In the genomic region with DNA sequence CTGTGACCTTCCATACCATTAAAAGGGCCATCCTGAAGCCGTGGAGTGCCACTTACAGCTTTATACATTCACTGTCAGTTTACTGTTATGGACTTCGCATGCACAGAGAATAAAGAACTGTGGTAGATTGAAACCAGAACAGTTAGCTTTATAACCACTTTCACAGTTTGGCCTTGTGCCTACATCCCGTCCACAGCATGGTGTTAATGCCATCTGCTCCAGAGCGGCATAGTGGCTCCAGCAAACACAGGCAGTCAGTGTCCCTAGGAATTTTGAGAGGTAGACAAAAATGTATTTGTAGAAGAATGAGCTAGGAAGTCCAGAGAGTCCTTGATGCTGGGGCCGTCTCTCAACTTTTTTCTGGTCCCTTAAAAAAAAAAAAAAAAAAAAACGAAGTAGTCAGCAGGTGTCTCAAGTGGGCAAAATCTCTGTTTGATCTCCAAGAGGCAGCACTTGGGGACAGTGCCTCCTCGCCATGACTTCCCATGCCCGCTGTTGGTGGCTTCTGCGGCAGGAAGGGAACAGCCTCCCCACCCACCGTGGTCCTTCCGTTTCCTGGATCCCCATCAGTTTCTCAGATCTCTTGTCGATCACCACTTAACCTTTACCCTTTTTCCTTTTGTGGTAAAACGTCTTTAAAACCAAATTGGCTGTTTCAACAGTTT, we compare ENCODE assay signal across 13 mouse cellular contexts.
DNase-seq lines count a peak whose midpoint lies in the region; ATAC-seq and TF ChIP-seq lines count a peak whose summit lies in the region.
"Had no signal": no experiment of that assay in that cellular context is flagged by ENCODE, and none has a peak within 500 bp of the region (broad histone marks: within the 10 kb centered on the region; RNA-seq: fewer than 3 reads in every experiment).

No protein-coding gene starts in this region.

- 0 out of 2 replicates have a peak, but pooled peaks cover 4% of the 10 kb centered on the region for H3K4me1 ChIP-seq in limb, embryonic 14.5 days (ENCODE audit: control insufficient read depth, insufficient read depth, low read length)
- no peaks in the 10 kb centered on the region for H3K4me1 ChIP-seq in limb, embryonic 10.5 days
- peaks cover 15% of the 10 kb centered on the region for H3K4me1 ChIP-seq in thymus, adult 2 months (replicated peaks; ENCODE audit: control insufficient read depth, insufficient read depth, low read length)
- no peaks in the 10 kb centered on the region for H3K4me1 ChIP-seq in intestine, postnatal 0 days (replicated peaks; ENCODE audit: control insufficient read depth, insufficient read depth, low read length)

- no peak for TF ChIP-seq POLR2A in limb, embryonic 14.5 days (IDR thresholded peaks at IDR 0.05; ENCODE audit: borderline replicate concordance, extremely low read depth, insufficient read depth, insufficient read length)
- no peak for TF ChIP-seq POLR2A in brain, embryonic 14.5 days (IDR thresholded peaks at IDR 0.05; ENCODE audit: borderline replicate concordance, extremely low read depth, insufficient read depth, insufficient read length, poor library complexity, severe bottlenecking)
- no peak for TF ChIP-seq POLR2A in thymus, adult 2 months (IDR thresholded peaks at IDR 0.05; ENCODE audit: control insufficient read depth, extremely low read depth, insufficient read depth, low read length, poor library complexity)

- ATAC-seq in limb, embryonic 14.5 days (ENCODE audit: low FRiP score, low read depth) = no peak
- ATAC-seq in intestine, postnatal 0 days = no peak

- H3K9ac ChIP-seq in limb, embryonic 14.5 days (ENCODE audit: low read depth, low read length, severe bottlenecking) = no peak overlapping the region
- H3K9ac ChIP-seq in intestine, postnatal 0 days (ENCODE audit: low read depth, low read length) = no peak overlapping the region
- H3K9ac ChIP-seq: hindbrain, embryonic 12.5 days had no signal

- WGBS in limb, embryonic 14.5 days = 62% methylated on average over 13 of the region's 13 CpGs
- WGBS in limb, embryonic 10.5 days = 89% methylated on average over 13 of the region's 13 CpGs
- WGBS in thymus, adult 2 months = 7% methylated on average over 13 of the region's 13 CpGs
- 83% methylated on average over 13 of the region's 13 CpGs for WGBS in intestine, postnatal 0 days

- no peaks in the 10 kb centered on the region for H3K27me3 ChIP-seq in limb, embryonic 14.5 days (ENCODE audit: control insufficient read depth, insufficient read depth, low read length)
- no peaks in the 10 kb centered on the region for H3K27me3 ChIP-seq in limb, embryonic 10.5 days (ENCODE audit: low read depth, poor library complexity, severe bottlenecking)
- no peaks in the 10 kb centered on the region for H3K27me3 ChIP-seq in thymus, adult 2 months (ENCODE audit: control insufficient read depth, insufficient read depth, low read length)
- H3K27me3 ChIP-seq in intestine, postnatal 0 days (replicated peaks; ENCODE audit: control insufficient read depth, insufficient read depth, low read length) = no peaks in the 10 kb centered on the region
- H3K27me3 ChIP-seq: hindbrain, embryonic 12.5 days had no signal

- no peak overlapping the region for H3K4me2 ChIP-seq in limb, embryonic 14.5 days (replicated peaks; ENCODE audit: low read depth, low read length, severe bottlenecking)
- no peak overlapping the region for H3K4me2 ChIP-seq in intestine, postnatal 0 days (replicated peaks; ENCODE audit: low read depth)
- H3K4me2 ChIP-seq: hindbrain, embryonic 12.5 days had no signal

- DNase-seq in limb, embryonic 14.5 days (ENCODE audit: low spot score) = peak; percentile 29
- DNase-seq in limb, embryonic 10.5 days (ENCODE audit: low spot score) = no peak
- DNase-seq in brain, embryonic 14.5 days (ENCODE audit: low read depth) = peak; percentile 55
- DNase-seq in cerebellum, postnatal 25 days = peak; percentile 85 to 89
- DNase-seq in thymus, adult 2 months = peak; percentile 51
- no peak for DNase-seq in spleen, postnatal 4 days (ENCODE audit: low spot score in 2 of 2)
- no peak for DNase-seq in adrenal gland, postnatal 10 days
- DNase-seq: kidney, postnatal 10 days; lung, postnatal 14 days had no signal

- H3K4me3 ChIP-seq in limb, embryonic 14.5 days (replicated peaks; ENCODE audit: low read length) = no peak overlapping the region
- no peak overlapping the region for H3K4me3 ChIP-seq in limb, embryonic 10.5 days
- no peak overlapping the region for H3K4me3 ChIP-seq in thymus, adult 2 months (ENCODE audit: control insufficient read depth, insufficient read depth, low read length)
- H3K4me3 ChIP-seq in intestine, postnatal 0 days (ENCODE audit: low read depth, low read length) = no peak overlapping the region
- H3K4me3 ChIP-seq: hindbrain, embryonic 12.5 days; myocyte had no signal

- TF ChIP-seq CTCF in brain, embryonic 14.5 days (IDR thresholded peaks at IDR 0.05; ENCODE audit: borderline replicate concordance, extremely low read depth, insufficient read depth, insufficient read length) = no peak
- TF ChIP-seq CTCF in thymus, adult 2 months (IDR thresholded peaks at IDR 0.05; ENCODE audit: borderline replicate concordance, control insufficient read depth, extremely low read depth, insufficient read depth, low read length, poor library complexity) = no peak
- TF ChIP-seq CTCF in intestine, postnatal 0 days (IDR thresholded peaks at IDR 0.05; ENCODE audit: low read depth) = no peak

- peaks cover 6% of the 10 kb centered on the region; the same call in 1 of the 2 replicates for H3K36me3 ChIP-seq in limb, embryonic 14.5 days (ENCODE audit: control insufficient read depth, insufficient read depth, low read length)
- peaks cover 50% of the 10 kb centered on the region for H3K36me3 ChIP-seq in limb, embryonic 10.5 days
- H3K36me3 ChIP-seq in thymus, adult 2 months (ENCODE audit: control insufficient read depth, insufficient read depth, low read length) = peaks cover 7% of the 10 kb centered on the region
- H3K36me3 ChIP-seq in intestine, postnatal 0 days (ENCODE audit: control insufficient read depth, insufficient read depth) = peaks cover 2% of the 10 kb centered on the region; the same call in 1 of the 2 replicates

- H3K9me3 ChIP-seq in limb, embryonic 14.5 days (ENCODE audit: control insufficient read depth, low read length) = no peaks in the 10 kb centered on the region
- H3K9me3 ChIP-seq in limb, embryonic 10.5 days (replicated peaks) = no peaks in the 10 kb centered on the region; the same call in 1 of the 2 replicates
- no peaks in the 10 kb centered on the region for H3K9me3 ChIP-seq in intestine, postnatal 0 days (ENCODE audit: control insufficient read depth)
- H3K9me3 ChIP-seq: hindbrain, embryonic 12.5 days had no signal

- no peak overlapping the region for H3K27ac ChIP-seq in limb, embryonic 14.5 days (replicated peaks; ENCODE audit: low read depth, low read length)
- H3K27ac ChIP-seq in limb, embryonic 10.5 days = no peak overlapping the region
- H3K27ac ChIP-seq in thymus, adult 2 months (ENCODE audit: control insufficient read depth, insufficient read depth, low read length) = peak overlapping the region; percentile 50
- no peak overlapping the region for H3K27ac ChIP-seq in intestine, postnatal 0 days (ENCODE audit: low read depth, low read length)
- H3K27ac ChIP-seq: hindbrain, embryonic 12.5 days; stomach, postnatal 0 days had no signal

Comparison
In these comparisons a context has a peak if more than half of its experiments do, and no peak if none do; other contexts are left out.
1. DNase-seq: peak in limb, embryonic 14.5 days (single experiment), brain, embryonic 14.5 days (single experiment), cerebellum, postnatal 25 days (2 of 2) and thymus, adult 2 months (single experiment); none in limb, embryonic 10.5 days (single experiment), spleen, postnatal 4 days (0 of 2) and adrenal gland, postnatal 10 days (single experiment).